Mouse (Mus musculus) gastrocnemius, postnatal 36 days (tissue): Measurements from ENCODE around the gene Cacng7. TPM values are rescaled to one million over a fixed set of nuclear protein-coding genes. Genes with fewer than 3 reads are reported as not detected.

Experiments
- microRNA-seq, 2 experiments: library from miRNA; unstranded; fragments of <30 nt; microRNA quantifications; one replicate each; pipeline ENCODE4 v1.2.0; 2021
- total RNA-seq, 2 experiments: library from RNA; stranded (reverse); gene quantifications; 2 replicates each; pipeline ENCODE4 v1.2.3; 2021

Gene Cacng7
- total RNA-seq, 2 experiments from 2014 or later = 9.0 to 9.7 TPM

Small RNAs within 50 kb of the gene (microRNA-seq; reads per million reads assigned to microRNA genes)
- gene Gm23450 = 1.4 to 3.0 reads per million in 2 experiments

Other genes with a start within 250 kb of the Cacng7 start
- not detected for gene AU018091, start 163.8 kb upstream of the Cacng7 start, total RNA-seq
- not detected for gene Nlrp12, start 83.2 kb upstream of the Cacng7 start, total RNA-seq
- 10 to 100 TPM; 26.8 to 30.9 TPM for gene Myadm, start 43.9 kb upstream of the Cacng7 start, total RNA-seq
- 1 to 10 TPM in 1 of 2 experiments, under 1 TPM in 1; 0.99 to 1.2 TPM for gene Prkcg, start 43.8 kb upstream of the Cacng7 start, total RNA-seq
- not detected for gene Cacng8, start 57.7 kb downstream of the Cacng7 start, total RNA-seq
- gene Cacng6, start 91.2 kb downstream of the Cacng7 start, total RNA-seq = 100 to 1,000 TPM in 1 of 2 experiments, 10 to 100 TPM in 1; 96.8 to 101 TPM
- not detected for gene Tarm1, start 169.7 kb downstream of the Cacng7 start, total RNA-seq